Mouse (Mus musculus) heart, adult 2 months (tissue): ENCODE results near the gene Tarbp1.
A peak's percentile ranks its signal among the peaks of the same experiment; 100 is the strongest.

Experiments
- CTCF ChIP-seq: fragments of 200-600 bp; IDR thresholded peaks from 2 replicates; pipeline ENCODE4 v1.8.1; 2022; ENCODE audit warnings: antibody characterized with exemption, mild to moderate bottlenecking, moderate library complexity
- EP300 ChIP-seq: fragments of 200-500 bp; IDR thresholded peaks from 2 replicates; pipeline ENCODE4 v1.6.1; 2011; ENCODE audit warnings: low read depth, low read length, control low read depth; ENCODE audit not compliant: insufficient read depth

GRCm38 (mm10) chr8:126519447-126519975 lies 44.6 kb upstream of the Tarbp1 start:
- TF ChIP-seq EP300 (no peak), CTCF (peak; percentile 56)
